Mouse (Mus musculus): Measurements from ENCODE around the gene Pex7.

DNA sequence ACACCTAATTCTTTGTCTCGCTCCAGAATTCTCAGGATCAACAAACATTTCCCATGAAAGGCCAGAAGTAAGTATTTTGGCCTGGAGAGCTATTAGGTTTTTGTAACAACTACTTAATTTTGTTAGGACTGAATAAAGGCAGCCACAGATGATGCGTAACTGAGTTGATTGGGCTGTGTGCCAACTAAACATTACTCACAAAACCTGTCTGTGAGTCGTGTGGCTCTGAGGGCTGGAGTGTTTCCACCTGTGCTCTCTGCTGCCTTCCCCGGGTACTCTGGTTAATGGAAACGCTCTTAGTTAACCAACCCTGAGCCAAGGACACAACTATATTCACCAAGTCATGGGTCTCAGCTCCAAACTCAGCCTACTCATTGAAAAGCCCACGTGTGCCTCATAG lies 14.3 kb downstream of the Pex7 start:
- no peak for TF ChIP-seq CTCF (IDR thresholded peaks at IDR 0.05; ENCODE audit: low read depth)
- TF ChIP-seq EP300 (IDR thresholded peaks at IDR 0.05; ENCODE audit: low read depth) = no peak
